Mouse (Mus musculus) right cerebral cortex, postnatal 25 days (tissue): ENCODE results near the gene BC147527.
"Not testable (repeated sequence)": the region's sequence is repeated elsewhere in the genome, so short reads cannot be mapped to it uniquely, and the experiment has no call there.

ENCODE experiments used
- DNase-seq: peaks from one replicate; pipeline ENCODE4 v3.0.0; 2022

Gene BC147527

DNA sequence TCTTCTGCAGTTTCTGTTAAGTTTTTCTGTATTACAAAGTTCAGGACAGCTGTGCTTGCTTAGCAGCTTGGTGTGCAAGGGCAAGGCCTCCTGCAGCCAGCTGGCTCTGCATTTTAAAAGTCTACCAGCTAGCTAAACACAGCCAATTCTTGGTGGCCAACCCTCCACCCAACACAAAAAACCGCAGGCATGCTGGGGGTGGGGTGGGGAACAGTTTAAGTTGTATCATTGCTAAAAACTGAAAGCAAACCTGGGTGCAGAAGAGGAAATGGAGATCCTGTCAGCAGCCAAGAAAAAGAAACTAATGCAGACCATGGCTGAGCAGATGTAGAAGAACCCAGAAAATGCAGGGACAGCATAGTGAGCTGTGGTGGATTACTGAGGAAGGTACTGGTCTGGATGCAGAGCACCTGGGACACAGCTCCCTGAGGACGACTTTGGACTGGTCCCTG is at the start of gene BC147527:
TSS of gene BC147527 (plus strand) at position 402 of the 452 bp plus-strand sequence.
- DNase-seq: no peak

- not testable (repeated sequence) for DNase-seq
These were observed 48.8 kb upstream of the BC147527 start for GRCm38 (mm10) chr13:120251208-120251924.

DNA sequence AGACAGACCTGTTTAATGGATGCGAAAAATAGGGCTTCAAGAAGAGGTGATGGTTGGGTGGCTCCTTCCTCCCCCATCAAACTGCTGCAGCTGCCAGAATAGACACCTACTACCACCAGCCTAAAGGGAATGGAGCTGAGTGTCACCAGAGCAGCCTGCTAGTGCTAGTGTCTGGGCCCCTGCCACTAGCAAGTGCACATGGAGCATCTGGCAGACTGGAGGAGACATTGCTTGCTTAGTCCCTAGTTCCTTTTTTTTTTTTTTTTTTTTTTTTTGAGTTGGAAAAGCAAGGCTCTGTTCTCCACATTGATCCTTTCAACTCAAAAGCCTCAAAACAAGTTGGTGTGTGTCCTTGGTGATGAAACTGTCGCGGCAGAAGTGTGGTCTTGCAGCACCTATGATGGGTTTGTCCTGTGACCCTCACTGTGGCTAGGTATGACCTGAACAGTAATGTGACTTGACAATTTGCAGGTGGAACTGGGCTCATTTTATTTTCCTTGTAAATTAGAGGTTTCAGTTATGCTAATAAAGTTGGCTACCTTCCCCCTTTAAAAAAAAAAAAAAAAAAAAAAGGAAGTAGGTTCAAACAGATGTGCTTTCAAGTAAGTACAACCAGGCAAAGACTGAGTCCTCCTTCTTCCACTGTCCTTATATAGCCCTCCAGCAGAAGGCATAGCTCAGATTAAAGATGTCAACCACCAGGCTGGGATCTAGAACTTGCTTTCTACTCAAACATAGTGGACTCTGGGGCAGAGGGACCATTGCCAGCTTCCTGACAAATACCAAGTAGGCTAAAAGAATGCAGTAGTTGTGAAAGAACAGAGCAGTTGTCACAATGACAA is 41.2 kb upstream of the BC147527 start:
- DNase-seq: not testable (repeated sequence)

DNA sequence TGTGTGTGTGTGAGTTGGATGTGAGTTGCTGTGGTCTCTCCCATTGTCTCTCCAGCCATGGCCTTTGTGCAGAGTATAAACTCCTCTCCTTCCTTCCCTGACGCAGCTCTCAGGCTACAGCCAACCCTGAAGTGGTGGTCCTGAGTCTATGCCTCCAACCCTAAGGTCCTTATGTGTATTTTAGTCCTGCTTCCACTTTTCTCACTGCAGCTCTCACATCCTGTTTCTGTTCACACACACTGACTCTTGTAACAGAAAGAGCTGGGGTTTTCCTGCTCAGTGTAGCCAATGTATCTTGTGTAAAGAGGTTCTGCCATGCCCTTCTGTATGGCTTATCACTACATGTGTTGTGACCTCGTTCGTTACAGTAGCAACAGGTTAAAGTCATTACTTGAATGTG is 40.5 kb upstream of the BC147527 start:
- DNase-seq: not testable (repeated sequence)

DNA sequence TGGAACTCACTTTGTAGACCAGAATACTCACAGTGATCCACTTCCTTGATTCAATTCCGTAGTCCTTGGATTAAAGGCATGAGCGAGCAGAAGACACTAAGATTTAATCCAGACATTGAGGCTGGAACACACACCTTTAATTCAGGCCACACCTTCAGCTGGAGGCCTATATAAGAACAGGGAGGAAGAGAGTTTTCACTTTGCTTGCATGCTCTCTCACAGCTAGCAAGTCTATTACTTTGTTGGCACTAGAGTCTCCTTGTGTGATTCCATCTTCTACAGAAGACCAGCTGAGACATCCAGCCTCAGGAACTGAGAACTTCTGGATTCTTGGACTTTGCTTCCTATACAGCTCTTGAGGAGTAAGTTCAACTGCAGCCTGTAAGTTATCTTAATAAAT is 37.3 kb upstream of the BC147527 start, which contains the start of gene AF067061:
TSS of gene AF067061 (plus strand) at position 245 of the 400 bp plus-strand sequence.
- not testable (repeated sequence) for DNase-seq

- DNase-seq: not testable (repeated sequence)
These were observed 22.4 kb upstream of the BC147527 start for GRCm38 (mm10) chr13:120277837-120278236.

DNA sequence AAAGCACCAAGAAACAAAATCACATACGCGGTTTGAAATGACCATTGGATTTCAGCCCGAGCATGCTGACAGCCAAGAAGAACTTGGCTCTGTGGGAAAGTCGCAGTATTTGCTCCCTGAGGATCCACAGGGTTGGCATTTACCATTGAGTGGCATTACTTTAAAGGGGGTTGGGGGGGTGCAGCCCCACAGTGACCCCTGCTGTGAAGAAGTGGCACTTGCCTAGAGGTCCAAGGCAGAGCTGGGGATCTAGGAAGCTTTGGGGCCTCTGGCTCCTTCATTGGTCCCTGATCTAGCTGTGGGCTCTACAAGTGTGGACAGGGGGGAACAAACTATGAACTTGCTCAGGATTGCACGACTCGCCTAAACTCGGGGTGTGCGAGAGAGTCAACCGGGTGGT is 21.4 kb upstream of the BC147527 start:
- DNase-seq: no peak

DNA sequence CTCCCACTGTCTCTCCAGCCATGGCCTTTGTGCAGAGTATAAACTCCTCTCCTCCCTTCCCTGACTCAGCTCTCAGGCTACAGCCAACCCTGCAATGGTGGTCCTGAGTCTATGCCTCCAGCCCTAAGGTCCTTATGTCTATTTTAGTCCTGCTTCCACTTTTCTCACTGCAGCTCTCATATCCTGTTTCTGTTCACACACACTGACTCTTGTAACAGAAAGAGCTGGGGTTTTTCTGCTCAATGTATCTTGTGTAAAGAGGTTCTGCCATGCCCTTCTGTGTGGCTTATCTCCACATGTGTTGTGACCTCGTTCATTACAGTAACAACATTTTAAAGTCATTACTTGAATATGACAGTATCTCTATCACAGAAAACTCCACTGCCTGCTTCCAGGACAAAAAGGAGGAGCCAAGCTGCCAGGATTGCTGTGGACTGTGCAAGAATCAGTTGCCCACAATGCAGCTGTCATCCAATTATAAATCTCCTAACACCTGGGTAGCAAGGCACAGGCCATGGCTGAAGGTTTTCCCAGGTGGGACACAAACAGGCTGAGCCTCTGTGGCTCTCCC is 783 bp upstream of the BC147527 start:
- no peak for DNase-seq

GRCm38 (mm10) chr13:120300853-120301252 is 661 bp downstream of the BC147527 start:
- no peak for DNase-seq

GRCm38 (mm10) chr13:120310749-120311148 is 10.6 kb downstream of the BC147527 start:
- no peak for DNase-seq

DNA sequence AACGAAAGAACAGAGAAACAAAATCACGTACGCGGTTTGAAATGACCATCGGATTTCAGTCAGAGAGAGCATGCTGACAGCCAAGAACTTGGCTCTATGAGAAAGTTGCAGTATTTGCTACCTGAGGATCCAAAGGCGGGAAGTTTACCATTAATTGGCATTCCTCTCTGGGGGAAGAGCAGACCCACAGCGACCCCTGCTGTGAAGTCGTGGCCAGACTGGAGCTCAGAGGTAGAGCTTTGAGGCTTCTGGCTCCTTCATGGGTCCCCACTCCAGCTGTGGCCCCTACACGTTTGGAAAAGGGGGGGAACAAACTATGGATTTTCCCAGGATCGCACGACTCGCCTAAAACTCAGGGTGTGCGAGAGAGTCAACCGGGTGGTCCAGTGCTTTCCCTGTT is 13.4 kb downstream of the BC147527 start:
- DNase-seq: no peak

DNA sequence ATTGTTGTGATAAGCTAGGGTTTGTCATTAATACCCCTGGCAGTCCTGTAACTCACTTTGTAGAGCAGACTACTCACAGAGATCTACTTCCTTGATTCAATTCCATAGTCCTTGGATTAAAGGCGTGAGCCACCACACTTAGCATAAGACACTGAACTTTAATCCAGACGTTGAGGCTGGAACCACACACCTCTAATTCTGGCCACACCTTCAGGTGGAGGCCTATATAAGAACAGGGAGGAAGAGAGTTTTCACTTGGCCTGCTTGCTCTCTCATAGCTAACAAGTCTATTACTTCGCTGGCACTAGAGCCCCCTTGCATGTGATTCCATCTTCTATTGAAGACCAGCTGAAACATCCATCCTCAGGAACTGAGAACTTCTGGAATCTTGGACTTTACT is 16.4 kb downstream of the BC147527 start, which contains the start of gene Tcstv3:
TSS of gene Tcstv3 (plus strand) at position 301 of the 400 bp plus-strand sequence.
- not testable (repeated sequence) for DNase-seq

GRCm38 (mm10) chr13:120320183-120320582 is 20.0 kb downstream of the BC147527 start:
- no peak for DNase-seq

GRCm38 (mm10) chr13:120320721-120321120 is 20.5 kb downstream of the BC147527 start:
- no peak for DNase-seq
